Mouse (Mus musculus) lung, adult 2 months (tissue): ENCODE data around the gene Ttc7. TPM values are rescaled to one million over a fixed set of nuclear protein-coding genes. Genes with fewer than 3 reads are reported as not detected.

Experiments
- DNase-seq: peaks from one replicate; pipeline ENCODE4 v3.0.0; 2022
- H3K4me1 ChIP-seq: fragments of 200-500 bp; 2 replicates; pipeline ENCODE4 v1.6.1; 2011; ENCODE audit warnings: low read length; ENCODE audit not compliant: control insufficient read depth, insufficient read depth
- H3K4me3 ChIP-seq: fragments of 200-500 bp; replicated peaks from 2 replicates; pipeline ENCODE3; 2011; ENCODE audit warnings: low read depth, mild to moderate bottlenecking, control low read depth, low read length; ENCODE audit errors: extremely low read depth
- CTCF ChIP-seq: fragments of 200-500 bp; IDR thresholded peaks from 2 replicates; pipeline ENCODE4 v1.5.1; 2011; ENCODE audit warnings: mild to moderate bottlenecking, low read length, control low read depth; ENCODE audit not compliant: insufficient read depth
- POLR2A ChIP-seq: fragments of 200-500 bp; IDR thresholded peaks from 2 replicates; pipeline ENCODE4 v1.6.1; 2011; ENCODE audit warnings: low read depth, mild to moderate bottlenecking, control low read depth, low read length, borderline replicate concordance; ENCODE audit errors: extremely low read depth
- WGBS: fragments of 180-500 bp; shearing (Covaris S2); methylation state at CpG from one replicate; pipeline ENCODE4 v1.1.7; 2018; 5-methylcytosine and 5-hydroxymethylcytosine counted together
- polyA plus RNA-seq: library from polyadenylated mRNA; depleted of rRNA; stranded (reverse); fragments of >200 nt; gene quantifications from 2 replicates; pipeline ENCODE4 v1.2.3, GENCODE M21; 2012

Gene Ttc7
- polyA plus RNA-seq, 1 experiment, result 78.4 TPM

- no peak overlapping the region for H3K4me3 ChIP-seq
- DNase-seq, result no peak
- 0 out of 2 replicates have a peak, but pooled peaks cover 3% of the 10 kb centered on the region for H3K4me1 ChIP-seq
- TF ChIP-seq CTCF, result no peak
- TF ChIP-seq POLR2A, result no peak
- 74% methylated on average over 6 of the region's 6 CpGs for WGBS
Measured at GRCm38 (mm10) chr17:87332887-87333286, 50.2 kb downstream of the Ttc7 start.

GRCm38 (mm10) chr17:87334162-87334561, 51.5 kb downstream of the Ttc7 start:
- no peak overlapping the region for H3K4me3 ChIP-seq
- DNase-seq, result no peak
- 0 out of 2 replicates have a peak, but pooled peaks cover 3% of the 10 kb centered on the region for H3K4me1 ChIP-seq
- 97% methylated on average over 12 of the region's 12 CpGs for WGBS
- TF ChIP-seq POLR2A, result no peak
- no peak for TF ChIP-seq CTCF

GRCm38 (mm10) chr17:87335152-87335551, 52.5 kb downstream of the Ttc7 start:
- TF ChIP-seq CTCF (no peak), POLR2A (no peak)
- DNase-seq, result no peak

GRCm38 (mm10) chr17:87335727-87336126, 53.0 kb downstream of the Ttc7 start:
- 85% methylated on average over 2 of the region's 2 CpGs for WGBS
- TF ChIP-seq CTCF, result no peak
- no peak overlapping the region for H3K4me3 ChIP-seq
- H3K4me1 ChIP-seq, result 0 out of 2 replicates have a peak, but pooled peaks cover 3% of the 10 kb centered on the region
- no peak for DNase-seq

More at GRCm38 (mm10) chr17:87335152-87335551, 52.5 kb downstream of the Ttc7 start:
- H3K4me1 ChIP-seq, result 0 out of 2 replicates have a peak, but pooled peaks cover 3% of the 10 kb centered on the region
- 93% methylated on average over 14 of the region's 14 CpGs for WGBS
- H3K4me3 ChIP-seq, result no peak overlapping the region

- WGBS, result 84% methylated on average over 12 of the region's 12 CpGs
- no peak for DNase-seq
- H3K4me3 ChIP-seq, result no peak overlapping the region
- TF ChIP-seq CTCF, result no peak
- no peak for TF ChIP-seq POLR2A
- no peaks in the 10 kb centered on the region for H3K4me1 ChIP-seq
Measured at GRCm38 (mm10) chr17:87336910-87337309, 54.2 kb downstream of the Ttc7 start.

- H3K4me1 ChIP-seq, result no peaks in the 10 kb centered on the region
- no peak for TF ChIP-seq POLR2A
- TF ChIP-seq CTCF, result no peak
- no peak for DNase-seq
- 79% methylated on average over 7 of the region's 7 CpGs for WGBS
- no peak overlapping the region for H3K4me3 ChIP-seq
Measured at GRCm38 (mm10) chr17:87337683-87338082, 55.0 kb downstream of the Ttc7 start.

- TF ChIP-seq POLR2A, result no peak
- TF ChIP-seq CTCF, result no peak
- WGBS, result 65% methylated on average over 1 of the region's 1 CpGs
- DNase-seq, result no peak
- Histone ChIP-seq H3K4me3 (no peak overlapping the region), H3K4me1 (no peaks in the 10 kb centered on the region)
Measured at GRCm38 (mm10) chr17:87339122-87339521, 56.4 kb downstream of the Ttc7 start.

GRCm38 (mm10) chr17:87343060-87343703, 60.5 kb downstream of the Ttc7 start:
- WGBS, result 83% methylated on average over 8 of the region's 8 CpGs
- Histone ChIP-seq H3K4me3 (no peak overlapping the region), H3K4me1 (no peaks in the 10 kb centered on the region)
- no peak for TF ChIP-seq CTCF
- no peak for TF ChIP-seq POLR2A
- no peak for DNase-seq

- Histone ChIP-seq H3K4me3 (no peak overlapping the region), H3K4me1 (no peaks in the 10 kb centered on the region)
- DNase-seq, result no peak
- WGBS, result 68% methylated on average over 18 of the region's 18 CpGs
- TF ChIP-seq CTCF (no peak), POLR2A (no peak)
Measured at GRCm38 (mm10) chr17:87344441-87345251, 62.0 kb downstream of the Ttc7 start.

- Histone ChIP-seq H3K4me1 (no peaks in the 10 kb centered on the region), H3K4me3 (no peak overlapping the region)
- WGBS, result 56% methylated on average over 4 of the region's 4 CpGs
- TF ChIP-seq POLR2A, result no peak
- no peak for TF ChIP-seq CTCF
- DNase-seq, result no peak
Measured at GRCm38 (mm10) chr17:87345252-87345593, 62.5 kb downstream of the Ttc7 start.
